Mouse (Mus musculus) cerebellum, adult 2 months (tissue): ENCODE results near the gene Bin2. TPM values are rescaled to one million over a fixed set of nuclear protein-coding genes. Genes with fewer than 3 reads are reported as not detected.

Source experiments
- DNase-seq, 2 experiments: peaks; one replicate each; pipeline ENCODE4 v3.0.0; 2021
- H3K27ac ChIP-seq: fragments of 200-500 bp; 2 replicates; pipeline ENCODE4 v1.5.1; 2012; ENCODE audit warnings: low read length, control low read depth, inconsistent platforms; ENCODE audit not compliant: insufficient read depth
- H3K27me3 ChIP-seq: fragments of 200-500 bp; 2 replicates; pipeline ENCODE4 v1.6.1; 2012; ENCODE audit warnings: inconsistent platforms, mild to moderate bottlenecking, low read length, moderate library complexity; ENCODE audit not compliant: control insufficient read depth, insufficient read depth
- H3K4me1 ChIP-seq: fragments of 200-500 bp; 2 replicates; pipeline ENCODE4 v1.6.1; 2011; ENCODE audit warnings: low read length; ENCODE audit not compliant: control insufficient read depth, insufficient read depth
- H3K4me3 ChIP-seq: fragments of 200-500 bp; replicated peaks from 2 replicates; pipeline ENCODE3; 2011; ENCODE audit warnings: mild to moderate bottlenecking, low read depth, low read length, control low read depth; ENCODE audit not compliant: insufficient read depth
- CTCF ChIP-seq: fragments of 200-500 bp; IDR thresholded peaks from 2 replicates; pipeline ENCODE4 v1.5.1; 2011; ENCODE audit warnings: low read depth, mild to moderate bottlenecking, control low read depth, low read length, moderate library complexity, borderline replicate concordance; ENCODE audit not compliant: insufficient read depth
- POLR2A ChIP-seq: fragments of 200-500 bp; IDR thresholded peaks from 2 replicates; pipeline ENCODE4 v1.6.1; 2011; ENCODE audit warnings: low read length, control low read depth, borderline replicate concordance; ENCODE audit not compliant: insufficient read depth
- WGBS: fragments of 180-500 bp; shearing (Covaris S2); methylation state at CpG from one replicate; pipeline ENCODE4 v1.1.7; 2018; 5-methylcytosine and 5-hydroxymethylcytosine counted together
- polyA plus RNA-seq: library from polyadenylated mRNA; depleted of rRNA; stranded (reverse); fragments of >200 nt; gene quantifications from 2 replicates; pipeline ENCODE4 v1.2.3, GENCODE M21; 2012

Bin2 gene
- polyA plus RNA-seq, 1 experiment, result 4.1 TPM

DNA sequence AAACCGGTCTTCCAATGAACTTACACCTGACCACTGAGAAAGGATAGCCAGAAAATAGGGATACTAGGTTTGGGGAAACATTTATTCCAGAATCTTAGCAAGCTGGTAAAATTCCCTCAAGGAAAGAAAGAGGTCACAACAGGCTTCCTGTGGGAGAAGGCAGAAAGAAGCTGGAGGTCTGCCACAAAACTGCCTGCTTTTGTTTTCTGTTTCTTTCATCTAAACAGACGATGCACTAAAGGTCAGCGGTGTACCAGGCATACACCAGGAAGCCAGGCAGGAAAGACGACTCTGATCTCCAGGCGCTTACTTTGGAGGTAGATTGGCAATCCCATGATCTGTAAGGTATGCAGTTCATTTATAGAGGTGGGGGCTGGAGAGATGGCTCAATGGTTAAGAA is 1.5 kb upstream of the Bin2 start:
- WGBS, result 50% methylated on average over 5 of the region's 5 CpGs
- Histone ChIP-seq H3K27me3 (no peaks in the 10 kb centered on the region), H3K27ac (no peak overlapping the region), H3K4me3 (no peak overlapping the region), H3K4me1 (no peaks in the 10 kb centered on the region)
- TF ChIP-seq CTCF, result no peak
- no peak for TF ChIP-seq POLR2A
- no peak for DNase-seq

DNA sequence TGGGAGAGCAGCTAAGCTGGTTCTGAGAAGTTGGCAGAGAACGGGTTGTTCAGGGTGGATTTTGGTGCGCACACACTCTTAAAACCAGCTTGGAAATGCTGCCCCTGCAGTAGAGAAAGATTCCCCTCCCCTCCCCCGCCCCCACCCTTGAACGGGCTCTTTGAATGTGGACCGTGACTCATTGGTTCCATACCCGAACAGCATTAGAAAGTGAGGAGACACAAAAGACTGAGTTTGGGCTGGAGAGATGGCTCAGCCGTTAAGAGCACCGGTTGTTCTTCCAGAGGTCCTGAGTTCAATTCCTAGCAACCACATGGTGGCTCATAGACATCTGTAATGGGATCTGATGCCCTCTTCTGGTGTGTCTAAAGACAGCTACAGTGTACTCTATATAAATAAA is 651 bp upstream of the Bin2 start:
- WGBS, result 55% methylated on average over 8 of the region's 8 CpGs
- DNase-seq, result no peak
- H3K27ac ChIP-seq, result no peak overlapping the region
- H3K4me1 ChIP-seq, result no peaks in the 10 kb centered on the region
- H3K27me3 ChIP-seq, result no peaks in the 10 kb centered on the region
- TF ChIP-seq POLR2A (no peak), CTCF (no peak)
- no peak overlapping the region for H3K4me3 ChIP-seq

DNA sequence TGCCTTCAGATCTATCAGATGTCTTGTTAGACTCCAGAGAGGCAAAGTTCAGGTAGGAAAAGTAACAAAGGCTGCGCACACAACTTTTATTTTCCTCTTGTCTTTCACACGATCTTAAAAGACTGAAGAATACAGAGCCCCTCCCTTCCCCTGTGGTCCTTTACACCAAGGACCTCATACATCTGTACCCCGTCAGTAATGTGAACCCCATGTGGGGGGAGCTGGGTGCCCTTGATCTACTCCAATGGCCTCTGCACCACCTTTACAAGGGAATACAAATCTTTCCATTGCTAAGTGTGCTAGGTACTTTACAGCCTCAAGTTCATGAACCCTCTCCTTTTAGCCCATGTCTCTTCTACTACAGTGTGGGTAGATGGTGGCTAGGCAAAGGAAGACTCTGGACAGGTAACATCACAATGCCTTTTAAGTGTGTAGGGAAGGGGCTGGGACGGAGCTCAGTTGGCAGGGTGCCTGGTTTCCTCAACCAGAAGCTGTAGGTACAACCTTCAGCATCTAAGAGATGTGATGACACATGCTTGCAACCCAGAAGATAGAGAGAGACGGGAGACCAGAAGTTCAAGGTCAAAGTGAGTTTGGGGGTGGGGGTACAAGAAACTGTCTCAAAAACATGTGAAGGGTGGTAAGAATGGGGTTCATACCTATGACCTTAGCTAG is 1.3 kb downstream of the Bin2 start:
- Histone ChIP-seq H3K27ac (no peak overlapping the region), H3K4me3 (no peak overlapping the region), H3K27me3 (no peaks in the 10 kb centered on the region), H3K4me1 (no peaks in the 10 kb centered on the region)
- WGBS, result 86% methylated on average over 5 of the region's 5 CpGs
- DNase-seq, result no peak
- TF ChIP-seq POLR2A, result no peak
- no peak for TF ChIP-seq CTCF

DNA sequence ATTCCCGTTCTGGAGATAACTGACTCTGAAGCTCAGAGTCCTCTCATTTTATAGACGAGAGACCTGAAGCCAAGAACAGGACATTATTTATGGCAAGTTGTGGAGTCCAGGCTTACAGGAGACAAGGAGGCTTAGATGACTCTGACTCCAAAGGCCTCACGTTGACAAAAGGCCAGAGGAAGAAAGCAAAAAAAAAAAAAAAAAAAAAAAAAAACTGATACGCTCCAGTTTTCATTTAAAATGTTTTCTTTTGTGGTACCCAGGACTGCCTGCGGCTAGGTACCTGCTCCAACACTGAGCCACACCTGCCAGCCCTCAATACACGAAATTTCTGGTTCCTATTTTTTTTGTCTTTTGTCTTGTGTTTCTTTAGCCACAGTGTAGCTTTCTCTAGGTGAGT is 1.9 kb downstream of the Bin2 start:
- WGBS, result 73% methylated on average over 6 of the region's 6 CpGs
- TF ChIP-seq CTCF (no peak), POLR2A (no peak)
- Histone ChIP-seq H3K4me1 (no peaks in the 10 kb centered on the region), H3K27me3 (no peaks in the 10 kb centered on the region), H3K4me3 (no peak overlapping the region), H3K27ac (no peak overlapping the region)
- no peak for DNase-seq

GRCm38 (mm10) chr15:100666851-100667250 is 2.5 kb downstream of the Bin2 start:
- no peak overlapping the region for H3K4me3 ChIP-seq
- TF ChIP-seq POLR2A (no peak), CTCF (no peak)
- no peaks in the 10 kb centered on the region for H3K27me3 ChIP-seq
- 50% methylated on average over 12 of the region's 12 CpGs for WGBS
- no peak for DNase-seq
- no peaks in the 10 kb centered on the region for H3K4me1 ChIP-seq
- H3K27ac ChIP-seq, result no peak overlapping the region

GRCm38 (mm10) chr15:100666219-100666696 is 3.1 kb downstream of the Bin2 start:
- Histone ChIP-seq H3K27me3 (no peaks in the 10 kb centered on the region), H3K27ac (no peak overlapping the region), H3K4me3 (no peak overlapping the region), H3K4me1 (no peaks in the 10 kb centered on the region)
- TF ChIP-seq CTCF (no peak), POLR2A (no peak)
- DNase-seq, result no peak
- 15% methylated on average over 7 of the region's 7 CpGs for WGBS

GRCm38 (mm10) chr15:100665411-100666218 is 3.7 kb downstream of the Bin2 start:
- no peak for TF ChIP-seq POLR2A
- TF ChIP-seq CTCF, result no peak
- H3K27ac ChIP-seq, result no peak overlapping the region
- 47% methylated on average over 9 of the region's 9 CpGs for WGBS

DNA sequence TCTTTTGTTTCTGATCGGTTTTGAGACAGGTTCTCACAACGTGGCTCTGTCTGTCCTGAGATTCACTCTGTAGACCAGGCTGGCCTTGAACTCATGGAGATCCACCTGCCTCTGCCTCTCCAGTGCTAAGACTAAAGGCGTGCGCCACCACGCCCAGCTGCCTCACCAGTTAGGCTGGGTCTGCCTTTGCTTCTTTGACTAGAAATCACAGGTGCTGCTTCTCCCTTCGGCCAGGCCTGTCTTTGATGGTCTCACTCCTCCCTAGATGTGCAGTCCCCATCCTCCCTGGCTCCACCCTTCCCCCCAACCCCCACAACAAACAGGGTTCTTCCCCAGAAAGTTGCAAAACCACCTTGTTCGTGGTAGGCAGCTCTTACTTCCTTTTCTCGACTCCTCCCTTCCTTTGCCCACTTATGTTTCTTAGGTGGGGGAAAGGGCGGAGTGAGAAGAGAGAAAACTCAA is 4.5 kb downstream of the Bin2 start:
- no peak overlapping the region for H3K4me3 ChIP-seq
- WGBS, result 81% methylated on average over 9 of the region's 9 CpGs
- no peak for DNase-seq
- H3K4me1 ChIP-seq, result peaks cover 10% of the 10 kb centered on the region
- TF ChIP-seq POLR2A (no peak), CTCF (no peak)
- no peak overlapping the region for H3K27ac ChIP-seq
- H3K27me3 ChIP-seq, result no peaks in the 10 kb centered on the region

More at GRCm38 (mm10) chr15:100665411-100666218, 3.7 kb downstream of the Bin2 start:
- DNase-seq, result no peak
- H3K4me3 ChIP-seq, result no peak overlapping the region
- peaks cover 2% of the 10 kb centered on the region for H3K4me1 ChIP-seq
- no peaks in the 10 kb centered on the region for H3K27me3 ChIP-seq
